Mouse (Mus musculus): Measurements from ENCODE around the gene Sytl5. TPM values are rescaled to one million over a fixed set of nuclear protein-coding genes. Genes with fewer than 3 reads are reported as not detected.

The Sytl5 gene
- total RNA-seq (2014; rRNA removed; ENCODE audit: low replicate concordance), result not detected in 2 replicates
- 0.07 TPM in 1 of 2 replicates, not detected in the other for polyA plus RNA-seq (2015; fragmentation: Nextera tagmentation; extraction: Ambion mirVana)

GRCm38 (mm10) chrX:9885322-9885721, at the start of gene Sytl5:
Sytl5 (plus strand) TSS chrX:9885622.
- H3K9ac ChIP-seq (replicated peaks; ENCODE audit: low read depth, low read length), result no peak within 1 kb of the TSS
- TF ChIP-seq CTCF (IDR thresholded peaks at IDR 0.05; ENCODE audit: low read depth) (no peak), EP300 (IDR thresholded peaks at IDR 0.05; ENCODE audit: low read depth) (no peak)
- no peaks in the 10 kb centered on the region for H3K36me3 ChIP-seq (replicated peaks; ENCODE audit: control insufficient read depth, insufficient read depth, low read length)
- no peak within 1 kb of the TSS for H3K4me2 ChIP-seq (ENCODE audit: low read depth, low read length)
- ATAC-seq (ENCODE audit: insufficient read depth, low read depth) (no peak), DNase-seq (ENCODE audit: low spot score) (no peak)
- H3K9me3 ChIP-seq (replicated peaks; ENCODE audit: control insufficient read depth, low read length), result no peaks in the 10 kb centered on the region
- no peaks in the 10 kb centered on the region for H3K4me1 ChIP-seq (ENCODE audit: control insufficient read depth, insufficient read depth)
- no peak within 1 kb of the TSS for H3K4me3 ChIP-seq (ENCODE audit: low read depth, low read length)
- no peak within 1 kb of the TSS for H3K27ac ChIP-seq (ENCODE audit: low read depth)
- H3K27me3 ChIP-seq (ENCODE audit: control insufficient read depth, insufficient read depth, low read length), result no peaks in the 10 kb centered on the region
- 54% methylated on average over 2 of the region's 2 CpGs for WGBS

- Histone ChIP-seq H3K36me3 (replicated peaks; ENCODE audit: control insufficient read depth, insufficient read depth, low read length) (no peaks in the 10 kb centered on the region), H3K4me1 (ENCODE audit: control insufficient read depth, insufficient read depth) (no peaks in the 10 kb centered on the region), H3K27me3 (ENCODE audit: control insufficient read depth, insufficient read depth, low read length) (no peaks in the 10 kb centered on the region)
Measured at GRCm38 (mm10) chrX:9846628-9847027, 38.8 kb upstream of the Sytl5 start, which contains the start of gene Hypm. Hypm (plus strand) TSS chrX:9846928.

GRCm38 (mm10) chrX:9849403-9849802, 36.0 kb upstream of the Sytl5 start, which contains the start of gene H2al3:
H2al3 (plus strand) TSS chrX:9849703.
- Histone ChIP-seq H3K9ac (replicated peaks; ENCODE audit: low read depth, low read length) (no peak within 1 kb of the TSS), H3K27ac (ENCODE audit: low read depth) (no peak within 1 kb of the TSS), H3K4me2 (ENCODE audit: low read depth, low read length) (no peak within 1 kb of the TSS), H3K4me1 (ENCODE audit: control insufficient read depth, insufficient read depth) (no peaks in the 10 kb centered on the region), H3K4me3 (ENCODE audit: low read depth, low read length) (no peak within 1 kb of the TSS), H3K36me3 (replicated peaks; ENCODE audit: control insufficient read depth, insufficient read depth, low read length) (no peaks in the 10 kb centered on the region), H3K9me3 (replicated peaks; ENCODE audit: control insufficient read depth, low read length) (no peaks in the 10 kb centered on the region), H3K27me3 (ENCODE audit: control insufficient read depth, insufficient read depth, low read length) (no peaks in the 10 kb centered on the region)
- TF ChIP-seq EP300 (IDR thresholded peaks at IDR 0.05; ENCODE audit: low read depth) (no peak), CTCF (IDR thresholded peaks at IDR 0.05; ENCODE audit: low read depth) (no peak)
- no peak for DNase-seq (ENCODE audit: low spot score)
- WGBS, result 22% methylated on average over 1 of the region's 1 CpGs
- ATAC-seq (ENCODE audit: insufficient read depth, low read depth), result no peak

More at GRCm38 (mm10) chrX:9846628-9847027, 38.8 kb upstream of the Sytl5 start, which contains the start of gene Hypm:
- DNase-seq (ENCODE audit: low spot score) (no peak), ATAC-seq (ENCODE audit: insufficient read depth, low read depth) (no peak)
- Histone ChIP-seq H3K27ac (ENCODE audit: low read depth) (no peak within 1 kb of the TSS), H3K4me3 (ENCODE audit: low read depth, low read length) (no peak within 1 kb of the TSS), H3K9ac (replicated peaks; ENCODE audit: low read depth, low read length) (no peak within 1 kb of the TSS), H3K4me2 (ENCODE audit: low read depth, low read length) (no peak within 1 kb of the TSS), H3K9me3 (replicated peaks; ENCODE audit: control insufficient read depth, low read length) (no peaks in the 10 kb centered on the region)
- 66% methylated on average over 3 of the region's 3 CpGs for WGBS
- TF ChIP-seq CTCF (IDR thresholded peaks at IDR 0.05; ENCODE audit: low read depth), result no peak
- no peak for TF ChIP-seq EP300 (IDR thresholded peaks at IDR 0.05; ENCODE audit: low read depth)

GRCm38 (mm10) chrX:9861859-9862258, 23.6 kb upstream of the Sytl5 start:
- Histone ChIP-seq H3K9ac (replicated peaks; ENCODE audit: low read depth, low read length) (no peak overlapping the region), H3K4me3 (ENCODE audit: low read depth, low read length) (no peak overlapping the region), H3K4me2 (ENCODE audit: low read depth, low read length) (no peak overlapping the region), H3K27ac (ENCODE audit: low read depth) (no peak overlapping the region), H3K27me3 (ENCODE audit: control insufficient read depth, insufficient read depth, low read length) (no peaks in the 10 kb centered on the region), H3K36me3 (replicated peaks; ENCODE audit: control insufficient read depth, insufficient read depth, low read length) (no peaks in the 10 kb centered on the region), H3K9me3 (replicated peaks; ENCODE audit: control insufficient read depth, low read length) (no peaks in the 10 kb centered on the region), H3K4me1 (ENCODE audit: control insufficient read depth, insufficient read depth) (no peaks in the 10 kb centered on the region)
- no peak for TF ChIP-seq EP300 (IDR thresholded peaks at IDR 0.05; ENCODE audit: low read depth)
- TF ChIP-seq CTCF (IDR thresholded peaks at IDR 0.05; ENCODE audit: low read depth), result no peak
- ATAC-seq (ENCODE audit: insufficient read depth, low read depth), result no peak
- DNase-seq (ENCODE audit: low spot score), result no peak
- 83% methylated on average over 2 of the region's 2 CpGs for WGBS

- no peaks in the 10 kb centered on the region for H3K9me3 ChIP-seq (replicated peaks; ENCODE audit: control insufficient read depth, low read length)
- WGBS, result 82% methylated on average over 2 of the region's 2 CpGs
- no peak for ATAC-seq (ENCODE audit: insufficient read depth, low read depth)
- no peak overlapping the region for H3K4me3 ChIP-seq (ENCODE audit: low read depth, low read length)
- H3K36me3 ChIP-seq (replicated peaks; ENCODE audit: control insufficient read depth, insufficient read depth, low read length), result no peaks in the 10 kb centered on the region
- H3K27me3 ChIP-seq (ENCODE audit: control insufficient read depth, insufficient read depth, low read length), result no peaks in the 10 kb centered on the region
- H3K4me2 ChIP-seq (ENCODE audit: low read depth, low read length), result no peak overlapping the region
- H3K27ac ChIP-seq (ENCODE audit: low read depth), result no peak overlapping the region
- DNase-seq (ENCODE audit: low spot score), result no peak
- no peak overlapping the region for H3K9ac ChIP-seq (replicated peaks; ENCODE audit: low read depth, low read length)
- no peaks in the 10 kb centered on the region for H3K4me1 ChIP-seq (ENCODE audit: control insufficient read depth, insufficient read depth)
- no peak for TF ChIP-seq EP300 (IDR thresholded peaks at IDR 0.05; ENCODE audit: low read depth)
Measured at GRCm38 (mm10) chrX:9875519-9875918, 9.9 kb upstream of the Sytl5 start.

- H3K36me3 ChIP-seq (replicated peaks; ENCODE audit: control insufficient read depth, insufficient read depth, low read length), result no peaks in the 10 kb centered on the region
- no peak overlapping the region for H3K27ac ChIP-seq (ENCODE audit: low read depth)
- TF ChIP-seq CTCF (IDR thresholded peaks at IDR 0.05; ENCODE audit: low read depth), result no peak
- no peak for TF ChIP-seq EP300 (IDR thresholded peaks at IDR 0.05; ENCODE audit: low read depth)
- no peaks in the 10 kb centered on the region for H3K27me3 ChIP-seq (ENCODE audit: control insufficient read depth, insufficient read depth, low read length)
- H3K4me1 ChIP-seq (ENCODE audit: control insufficient read depth, insufficient read depth), result no peaks in the 10 kb centered on the region
- H3K4me2 ChIP-seq (ENCODE audit: low read depth, low read length), result no peak overlapping the region
- no peak overlapping the region for H3K4me3 ChIP-seq (ENCODE audit: low read depth, low read length)
- DNase-seq (ENCODE audit: low spot score) (no peak), ATAC-seq (ENCODE audit: insufficient read depth, low read depth) (no peak)
- no peak overlapping the region for H3K9ac ChIP-seq (replicated peaks; ENCODE audit: low read depth, low read length)
- H3K9me3 ChIP-seq (replicated peaks; ENCODE audit: control insufficient read depth, low read length), result no peaks in the 10 kb centered on the region
- 45% methylated on average over 2 of the region's 2 CpGs for WGBS
Measured at GRCm38 (mm10) chrX:9909572-9909971, 24.1 kb downstream of the Sytl5 start.
